Mouse (Mus musculus) C3H10T1/2 (cell line): Measurements from ENCODE around the gene Klf7. TPM values are rescaled to one million over a fixed set of nuclear protein-coding genes. Genes with fewer than 3 reads are reported as not detected.

ENCODE experiments used
- polyA plus RNA-seq, 2 experiments: library from polyadenylated mRNA; unstranded; fragments of >200 nt; fragmentation: generic; extraction: Trizol; gene quantifications; one replicate each; pipeline ENCODE4 v1.2.1; 2012; ENCODE audit warnings: missing spikeins in 2 of 2

Gene Klf7
- 1 to 10 TPM in 1 of 2 experiments, under 1 TPM in 1; 0.81 to 3.2 TPM for polyA plus RNA-seq

DNA sequence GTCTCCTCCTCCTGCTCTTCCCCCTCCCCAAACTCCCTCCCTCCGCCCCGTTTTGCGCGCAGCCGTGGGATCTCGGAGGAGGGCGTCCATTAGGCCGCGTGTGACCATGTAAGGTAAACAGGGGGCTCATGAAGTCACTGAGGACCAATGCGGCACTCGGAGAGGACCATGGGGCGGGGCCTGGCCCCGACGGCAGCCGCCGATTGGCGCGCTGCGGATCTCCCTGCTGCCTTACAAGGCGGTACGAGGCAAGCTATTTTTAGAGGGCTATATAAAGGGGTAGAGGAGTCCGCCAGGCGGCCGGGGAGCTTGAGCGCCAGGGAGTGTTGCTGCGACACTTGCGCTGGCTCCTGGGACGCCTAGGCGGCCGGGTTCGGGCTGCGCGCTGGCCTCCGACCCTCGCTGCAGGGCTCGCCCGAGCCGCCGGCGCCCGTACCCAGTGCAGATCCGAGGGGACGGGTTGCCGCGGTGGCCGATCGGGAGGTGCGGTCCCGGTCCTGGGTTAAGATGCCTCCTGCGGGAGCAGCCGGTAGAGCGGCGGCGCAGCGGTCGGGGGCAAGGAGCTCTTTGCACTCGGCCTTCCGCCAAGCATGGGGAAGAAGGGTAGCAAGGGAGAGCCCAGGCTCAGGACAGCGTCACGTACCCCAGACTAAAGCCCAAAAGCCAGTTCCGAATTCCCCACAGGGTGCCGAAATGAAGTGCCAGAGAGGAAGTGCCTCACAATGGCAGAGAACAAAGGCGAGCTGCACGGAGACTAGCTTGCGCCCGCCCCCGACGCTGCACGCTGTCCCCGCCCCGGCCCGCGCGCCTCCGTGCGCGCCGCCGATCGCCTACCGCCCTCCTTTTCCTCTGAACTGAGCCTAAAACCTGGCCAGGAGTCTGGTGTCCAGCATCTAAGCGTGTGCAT, at the start of gene Klf7:
Gene Klf7, minus strand, starts transcription at position 724 of the 907 bp plus-strand sequence.

